Mouse (Mus musculus) G1E (cell line): ENCODE measurements around the gene Cyb5d1.

Experiments
- CTCF ChIP-seq: IDR thresholded peaks from 2 replicates; pipeline ENCODE4 v1.5.1; 2012; ENCODE audit warnings: low read depth, low read length, inconsistent platforms, mixed read lengths
- GATA1 ChIP-seq: IDR thresholded peaks from 2 replicates; pipeline ENCODE4 v1.6.1; 2012; ENCODE audit warnings: borderline replicate concordance, low read length, inconsistent platforms, mixed read lengths
- GATA2 ChIP-seq: IDR thresholded peaks from 2 replicates; pipeline ENCODE4 v1.6.1; 2012; ENCODE audit warnings: low read depth, low read length, inconsistent platforms, borderline replicate concordance
- POLR2AphosphoS5 ChIP-seq: IDR thresholded peaks from 2 replicates; pipeline ENCODE4 v1.6.1; 2012; ENCODE audit warnings: low read depth, low read length, inconsistent platforms; ENCODE audit not compliant: insufficient replicate concordance
- TAL1 ChIP-seq: conservative IDR thresholded peaks from 2 replicates; pipeline ENCODE4 v1.6.1; 2012; ENCODE audit warnings: low read depth, low read length, inconsistent platforms, mixed read lengths

- TF ChIP-seq CTCF (no peak), TAL1 (no peak), GATA1 (no peak), POLR2AphosphoS5 (no peak), GATA2 (no peak)
Observed at GRCm38 (mm10) chr11:69366157-69366854, 29.1 kb downstream of the Cyb5d1 start.
